Mouse (Mus musculus) forebrain, embryonic 13.5 days (tissue): ENCODE results near the gene 1700013G24Rik. TPM values are rescaled to one million over a fixed set of nuclear protein-coding genes. Genes with fewer than 3 reads are reported as not detected.

Source experiments
- ATAC-seq: fragments of 200-750 bp; cut with Nextera tagmentation; 2 replicates; pipeline ENCODE4 v1.8.0; 2017
- H3K27ac ChIP-seq: fragments of 300-500 bp; sonication (generic); 2 replicates; pipeline ENCODE4 v1.5.1; 2015; ENCODE audit warnings: inconsistent platforms, mild to moderate bottlenecking, moderate library complexity
- H3K27me3 ChIP-seq: fragments of 300-500 bp; sonication (generic); 2 replicates; pipeline ENCODE4 v1.6.1; 2015; ENCODE audit warnings: mild to moderate bottlenecking, inconsistent platforms
- H3K36me3 ChIP-seq: fragments of 300-500 bp; sonication (generic); 2 replicates; pipeline ENCODE4 v1.6.1; 2015; ENCODE audit warnings: mild to moderate bottlenecking, inconsistent platforms; ENCODE audit not compliant: poor library complexity, severe bottlenecking
- H3K4me1 ChIP-seq: fragments of 300-500 bp; sonication (generic); 2 replicates; pipeline ENCODE4 v1.6.1; 2015; ENCODE audit warnings: inconsistent platforms
- H3K4me2 ChIP-seq: fragments of 300-500 bp; sonication (generic); 2 replicates; pipeline ENCODE4 v1.6.1; 2015; ENCODE audit warnings: inconsistent platforms, mild to moderate bottlenecking, moderate library complexity
- H3K4me3 ChIP-seq: fragments of 300-500 bp; sonication (generic); 2 replicates; pipeline ENCODE4 v1.5.1; 2015; ENCODE audit warnings: mild to moderate bottlenecking, inconsistent platforms
- H3K9ac ChIP-seq: fragments of 300-500 bp; sonication (generic); 2 replicates; pipeline ENCODE4 v1.6.1; 2015; ENCODE audit warnings: mild to moderate bottlenecking, inconsistent platforms
- H3K9me3 ChIP-seq: fragments of 300-500 bp; sonication (generic); replicated peaks from 2 replicates; pipeline ENCODE4 v1.6.1; 2016; ENCODE audit warnings: inconsistent platforms
- WGBS: fragments of 180-500 bp; shearing (Covaris S2); methylation state at CpG from one replicate; pipeline ENCODE4 v1.1.7; 2015; 5-methylcytosine and 5-hydroxymethylcytosine counted together
- polyA plus RNA-seq: library from polyadenylated mRNA; unstranded; fragments of >200 nt; fragmentation: Nextera tagmentation; extraction: Ambion mirVana; gene quantifications from 2 replicates; pipeline ENCODE4 v1.2.1, GENCODE M21; 2015

The 1700013G24Rik gene
- polyA plus RNA-seq, 1 experiment from 2014 or later = not detected

DNA sequence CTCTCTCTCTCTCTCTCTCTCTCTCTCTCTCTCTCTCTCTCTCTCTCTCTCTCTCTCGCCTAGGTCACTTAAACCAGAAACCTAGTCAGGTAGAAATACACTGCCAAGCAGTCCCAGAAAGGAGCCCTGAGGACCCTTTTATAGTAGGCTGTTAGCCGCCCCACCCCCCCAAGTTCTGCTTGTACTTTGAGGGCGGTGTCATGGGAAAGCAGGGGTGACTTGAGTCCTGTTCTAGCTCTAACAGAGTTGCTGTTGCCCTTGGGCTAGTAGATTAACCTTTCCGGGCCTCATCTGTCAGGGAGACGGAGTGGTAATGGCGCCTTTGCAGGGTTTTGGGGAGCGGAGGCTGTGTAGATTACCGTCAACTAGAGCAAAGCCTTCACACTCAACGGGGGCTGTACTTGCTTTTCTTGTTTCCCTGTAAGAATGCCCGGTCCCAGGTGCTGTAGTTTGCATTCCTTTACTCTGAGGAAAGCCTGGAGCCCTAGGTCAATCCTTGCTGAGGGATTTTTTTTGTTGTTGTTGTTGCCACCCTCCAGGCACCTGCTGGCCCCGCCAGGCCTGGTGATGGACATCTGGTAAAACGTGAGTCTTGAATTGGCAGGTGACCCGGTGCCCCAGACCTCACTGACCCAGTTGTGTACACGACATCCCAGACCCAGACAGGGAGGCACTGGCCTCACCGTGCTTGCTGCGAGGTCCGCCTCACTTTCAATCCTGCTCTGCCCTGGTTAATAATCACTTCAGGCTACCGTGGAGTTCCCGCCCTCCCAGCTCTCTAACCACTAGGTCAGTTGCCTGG is 27.3 kb downstream of the 1700013G24Rik start:
- H3K9ac ChIP-seq = no peak overlapping the region
- H3K4me3 ChIP-seq = no peak overlapping the region
- H3K36me3 ChIP-seq = no peaks in the 10 kb centered on the region
- ATAC-seq = no peak
- H3K9me3 ChIP-seq = no peaks in the 10 kb centered on the region
- no peak overlapping the region for H3K27ac ChIP-seq
- WGBS = 19% methylated on average over 18 of the region's 19 CpGs
- H3K27me3 ChIP-seq = no peaks in the 10 kb centered on the region
- peaks cover 57% of the 10 kb centered on the region for H3K4me1 ChIP-seq
- H3K4me2 ChIP-seq = no peak overlapping the region

DNA sequence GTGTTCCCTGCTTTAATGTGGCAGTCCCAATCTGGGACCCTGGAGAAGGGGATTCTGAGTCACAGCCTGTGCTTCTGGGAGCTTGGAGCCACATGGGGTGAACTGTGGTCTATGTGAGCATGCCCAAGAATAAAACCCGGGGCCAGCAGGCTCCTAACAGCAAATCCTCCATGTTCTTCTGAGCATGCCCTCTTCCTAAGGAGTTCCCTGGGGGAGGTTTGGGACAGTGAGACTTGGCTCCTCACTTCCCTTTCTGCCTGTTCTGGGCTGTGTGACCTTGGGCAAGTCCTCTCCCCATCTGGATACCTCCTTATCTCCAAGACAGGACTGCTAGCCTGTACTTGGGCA is 27.9 kb downstream of the 1700013G24Rik start:
- WGBS = 29% methylated on average over 1 of the region's 1 CpGs
- no peak for ATAC-seq
- H3K36me3 ChIP-seq = no peaks in the 10 kb centered on the region
- H3K4me3 ChIP-seq = no peak overlapping the region
- no peak overlapping the region for H3K9ac ChIP-seq
- H3K4me1 ChIP-seq = peaks cover 63% of the 10 kb centered on the region
- H3K9me3 ChIP-seq = no peaks in the 10 kb centered on the region
- no peak overlapping the region for H3K4me2 ChIP-seq
- no peak overlapping the region for H3K27ac ChIP-seq
- H3K27me3 ChIP-seq = no peaks in the 10 kb centered on the region

DNA sequence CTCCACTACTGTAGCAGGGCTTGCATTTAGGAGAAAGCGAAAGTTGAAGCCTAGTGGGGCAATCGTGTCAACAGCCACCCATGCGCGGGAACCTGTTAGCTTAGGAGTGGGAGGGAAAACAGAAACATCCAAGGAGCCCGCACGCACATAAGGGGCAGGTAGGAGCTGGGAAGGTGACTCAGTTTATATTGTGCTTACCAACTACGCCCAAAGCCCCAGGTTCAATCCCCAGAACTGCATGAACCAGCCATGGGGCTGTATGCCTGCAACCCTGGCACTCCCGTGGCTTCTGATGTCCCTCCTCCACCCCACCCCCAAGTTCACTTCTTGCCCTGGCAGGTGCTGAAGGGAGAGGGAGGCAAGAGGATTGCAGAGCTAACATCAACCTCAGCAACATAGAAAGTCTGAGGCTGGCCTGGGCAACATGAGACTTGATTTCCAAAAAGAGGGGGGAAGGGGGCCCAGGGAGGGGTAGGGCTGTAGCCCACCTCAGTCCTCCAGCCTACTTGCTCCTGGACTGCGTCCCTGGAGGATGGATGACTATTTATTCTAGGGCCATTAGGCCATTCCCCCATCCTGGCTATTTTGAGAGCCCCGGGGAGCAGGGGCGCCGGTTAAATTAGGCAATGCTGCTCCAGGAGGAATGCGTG is 28.4 kb downstream of the 1700013G24Rik start:
- Histone ChIP-seq H3K27ac (no peak overlapping the region), H3K9me3 (no peaks in the 10 kb centered on the region)
- no peak for ATAC-seq

DNA sequence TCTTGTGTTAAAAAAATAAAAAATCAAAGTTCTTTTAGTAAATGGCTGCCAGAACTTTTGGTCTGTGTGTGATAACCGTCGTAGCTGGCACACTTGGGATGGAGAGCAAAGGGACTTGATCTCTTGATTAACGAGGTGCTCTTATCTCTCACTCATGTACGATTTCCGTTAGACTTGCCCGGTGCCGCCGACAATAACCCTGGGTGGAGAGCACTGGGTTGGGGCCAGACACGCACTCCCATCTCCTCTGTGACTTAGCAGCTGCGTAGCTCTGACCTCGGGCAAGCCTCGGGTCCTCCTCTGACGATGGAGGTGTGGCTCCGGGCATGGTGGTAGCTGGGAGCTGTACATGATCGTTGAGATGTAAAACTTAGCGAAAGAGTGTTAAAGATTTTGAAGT is 30.8 kb downstream of the 1700013G24Rik start:
- no peaks in the 10 kb centered on the region for H3K36me3 ChIP-seq
- no peaks in the 10 kb centered on the region for H3K27me3 ChIP-seq
- no peak overlapping the region for H3K9ac ChIP-seq
- H3K4me2 ChIP-seq = no peak overlapping the region
- H3K4me3 ChIP-seq = no peak overlapping the region
- peaks cover 66% of the 10 kb centered on the region for H3K4me1 ChIP-seq
- no peak overlapping the region for H3K27ac ChIP-seq
- WGBS = 73% methylated on average over 16 of the region's 16 CpGs
- ATAC-seq = no peak
- no peaks in the 10 kb centered on the region for H3K9me3 ChIP-seq

More for the DNA sequence above, 28.4 kb downstream of the 1700013G24Rik start:
- H3K27me3 ChIP-seq = no peaks in the 10 kb centered on the region
- no peak overlapping the region for H3K4me2 ChIP-seq
- no peak overlapping the region for H3K9ac ChIP-seq
- no peaks in the 10 kb centered on the region for H3K36me3 ChIP-seq
- no peak overlapping the region for H3K4me3 ChIP-seq
- 67% methylated on average over 13 of the region's 13 CpGs for WGBS
- H3K4me1 ChIP-seq = peaks cover 65% of the 10 kb centered on the region

DNA sequence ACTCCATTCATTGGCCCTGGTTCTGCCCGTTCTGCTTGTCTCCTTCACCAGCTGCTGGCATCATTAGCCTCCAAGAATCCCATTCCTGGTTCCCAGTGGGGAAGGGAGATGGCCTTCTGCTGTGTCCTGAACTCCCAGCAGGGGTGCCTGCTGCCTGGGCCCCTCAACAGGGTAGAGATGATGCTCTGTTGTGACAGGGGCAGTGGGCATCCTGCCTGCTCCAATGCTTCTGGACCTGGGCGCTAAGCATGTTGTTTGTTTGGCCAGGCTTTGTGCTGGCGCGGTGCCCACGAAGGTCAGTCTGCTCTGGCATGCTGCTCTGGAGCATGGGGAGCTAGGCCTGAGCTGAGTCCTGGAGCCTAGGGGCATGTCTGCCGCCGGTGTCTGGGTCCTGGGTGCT is 31.5 kb downstream of the 1700013G24Rik start:
- H3K36me3 ChIP-seq = no peaks in the 10 kb centered on the region
- H3K9ac ChIP-seq = no peak overlapping the region
- 73% methylated on average over 7 of the region's 7 CpGs for WGBS
- no peak overlapping the region for H3K27ac ChIP-seq
- no peak overlapping the region for H3K4me3 ChIP-seq
- peaks cover 71% of the 10 kb centered on the region for H3K4me1 ChIP-seq
- no peaks in the 10 kb centered on the region for H3K27me3 ChIP-seq
- no peaks in the 10 kb centered on the region for H3K9me3 ChIP-seq
- no peak overlapping the region for H3K4me2 ChIP-seq
- no peak for ATAC-seq

DNA sequence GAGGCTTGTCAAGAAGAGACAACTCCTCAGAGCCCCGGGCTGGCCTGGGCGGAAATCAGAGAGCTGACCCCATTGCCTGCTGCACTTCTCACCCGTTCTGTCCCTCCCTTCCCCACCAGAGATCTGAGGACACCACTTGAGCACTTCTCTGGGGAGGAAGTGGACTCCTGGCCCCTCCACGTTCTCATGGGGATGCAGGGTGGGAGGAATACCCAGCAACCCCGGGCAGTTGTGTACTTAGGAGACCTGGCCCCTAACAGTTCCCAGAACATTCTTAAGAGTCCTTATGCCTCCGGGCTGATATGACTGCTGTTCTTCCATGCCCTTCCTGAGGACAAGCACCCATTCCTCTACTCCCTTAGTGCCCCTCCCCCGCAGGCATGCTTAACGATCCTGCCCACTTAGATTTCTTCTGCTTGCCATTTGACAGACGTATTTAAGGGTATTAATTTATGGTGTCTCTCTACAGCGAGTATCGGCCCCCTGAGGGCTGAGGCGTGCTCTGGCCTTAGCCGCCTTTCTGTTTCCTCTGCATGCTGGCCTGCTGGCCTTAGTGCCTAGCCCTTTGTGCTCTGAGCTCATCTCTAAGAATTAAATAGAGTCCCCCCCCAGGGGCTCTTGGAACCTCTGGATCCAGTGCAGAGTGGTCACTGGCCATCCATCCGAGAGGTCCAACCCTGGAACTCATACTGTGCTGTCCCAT is 32.3 kb downstream of the 1700013G24Rik start:
- Histone ChIP-seq H3K4me1 (peaks cover 65% of the 10 kb centered on the region), H3K9me3 (no peaks in the 10 kb centered on the region), H3K36me3 (no peaks in the 10 kb centered on the region), H3K4me3 (no peak overlapping the region), H3K27ac (no peak overlapping the region), H3K4me2 (no peak overlapping the region), H3K27me3 (no peaks in the 10 kb centered on the region), H3K9ac (no peak overlapping the region)
- 48% methylated on average over 14 of the region's 14 CpGs for WGBS
- ATAC-seq = no peak

DNA sequence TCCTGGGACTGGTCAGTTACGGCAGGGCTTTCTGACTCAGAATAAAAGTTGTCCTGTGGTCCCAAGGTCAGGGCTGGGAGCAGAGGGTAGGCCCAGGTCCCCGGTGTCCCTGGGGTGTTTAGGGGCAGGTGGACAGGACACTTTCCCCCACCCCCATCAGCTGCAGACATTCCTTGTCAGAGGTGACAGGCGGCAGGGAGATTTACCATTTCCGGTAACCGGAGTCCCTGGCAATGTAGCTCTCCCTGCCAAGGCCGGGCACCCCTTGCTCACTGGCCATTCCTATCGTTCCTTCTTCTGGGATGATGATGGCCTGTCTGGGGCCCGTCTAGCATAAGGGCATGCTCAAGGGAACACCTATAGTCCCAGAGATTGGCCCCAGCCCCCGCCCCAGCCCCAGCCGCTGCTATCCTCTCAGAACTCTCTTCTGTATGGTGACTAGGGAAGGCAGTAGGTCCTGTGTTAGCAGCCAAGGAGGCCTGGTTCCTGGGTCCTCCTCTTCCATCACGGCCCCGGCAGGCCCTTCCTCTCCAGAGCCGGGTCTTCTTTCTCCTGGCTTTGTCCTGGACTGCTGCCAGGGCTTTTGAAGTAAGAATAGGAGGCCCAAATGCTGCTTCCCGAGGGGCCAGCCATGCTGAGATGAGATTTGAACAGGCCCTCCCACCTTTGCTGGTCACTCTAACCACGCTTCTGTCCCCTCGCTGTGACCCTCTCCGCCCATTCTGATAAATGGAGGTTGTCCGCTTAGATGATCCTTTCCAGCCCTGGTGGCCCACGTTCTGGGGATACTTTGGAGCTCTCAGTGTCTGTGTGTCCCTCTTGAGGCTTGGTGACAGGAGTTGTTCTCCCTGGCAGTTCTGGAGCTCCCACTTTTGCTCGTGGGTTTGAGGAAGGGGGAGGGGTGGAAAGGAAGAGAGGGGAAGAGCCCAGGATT is 33.3 kb downstream of the 1700013G24Rik start:
- H3K36me3 ChIP-seq = no peaks in the 10 kb centered on the region
- H3K9me3 ChIP-seq = no peaks in the 10 kb centered on the region
- no peak overlapping the region for H3K27ac ChIP-seq
- peak overlapping the region; percentile 40 for H3K9ac ChIP-seq
- no peak overlapping the region for H3K4me2 ChIP-seq
- H3K27me3 ChIP-seq = no peaks in the 10 kb centered on the region
- ATAC-seq = no peak
- H3K4me1 ChIP-seq = peaks cover 57% of the 10 kb centered on the region
- WGBS = 39% methylated on average over 20 of the region's 20 CpGs
- H3K4me3 ChIP-seq = no peak overlapping the region

DNA sequence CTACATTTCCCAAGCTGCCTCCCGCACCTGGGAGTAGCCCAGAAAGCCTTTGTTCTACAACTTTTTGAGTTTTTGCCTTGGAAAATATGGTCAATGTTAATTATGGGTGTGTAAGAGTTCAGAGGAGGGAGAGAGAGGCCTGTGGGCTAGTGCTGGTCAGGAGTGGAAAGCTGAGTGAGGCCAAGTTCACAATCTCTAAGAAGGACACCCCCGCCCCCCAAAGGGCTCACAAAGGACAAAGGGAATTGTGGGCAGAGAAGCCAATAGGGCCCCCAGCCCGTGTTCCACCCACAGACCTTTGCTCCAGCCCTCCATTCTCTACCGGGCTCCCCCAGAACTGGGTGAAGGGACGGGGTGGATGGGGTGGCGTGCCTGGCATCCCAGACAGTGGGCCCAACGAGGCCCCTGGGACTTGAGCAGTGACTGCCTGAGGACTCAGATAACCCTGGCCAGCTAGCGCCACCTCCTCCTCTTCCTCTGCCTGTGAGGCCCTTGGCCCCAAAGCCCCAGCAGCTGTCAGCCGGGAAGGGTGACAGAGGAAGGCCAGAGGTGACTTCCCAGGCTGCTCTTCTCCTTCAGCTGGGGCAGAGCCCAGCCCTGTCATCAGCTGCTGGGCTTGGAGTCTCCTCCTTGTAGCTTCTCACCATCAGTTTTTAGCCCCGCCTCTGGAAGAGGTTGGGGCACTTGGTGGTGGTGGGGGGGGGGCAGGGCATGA is 34.4 kb downstream of the 1700013G24Rik start:
- no peaks in the 10 kb centered on the region for H3K36me3 ChIP-seq
- no peak overlapping the region for H3K4me3 ChIP-seq
- H3K9ac ChIP-seq = no peak overlapping the region
- H3K27ac ChIP-seq = no peak overlapping the region
- no peak overlapping the region for H3K4me2 ChIP-seq
- no peak for ATAC-seq
- no peaks in the 10 kb centered on the region for H3K9me3 ChIP-seq
- 49% methylated on average over 10 of the region's 10 CpGs for WGBS
- H3K4me1 ChIP-seq = peaks cover 57% of the 10 kb centered on the region
- no peaks in the 10 kb centered on the region for H3K27me3 ChIP-seq

DNA sequence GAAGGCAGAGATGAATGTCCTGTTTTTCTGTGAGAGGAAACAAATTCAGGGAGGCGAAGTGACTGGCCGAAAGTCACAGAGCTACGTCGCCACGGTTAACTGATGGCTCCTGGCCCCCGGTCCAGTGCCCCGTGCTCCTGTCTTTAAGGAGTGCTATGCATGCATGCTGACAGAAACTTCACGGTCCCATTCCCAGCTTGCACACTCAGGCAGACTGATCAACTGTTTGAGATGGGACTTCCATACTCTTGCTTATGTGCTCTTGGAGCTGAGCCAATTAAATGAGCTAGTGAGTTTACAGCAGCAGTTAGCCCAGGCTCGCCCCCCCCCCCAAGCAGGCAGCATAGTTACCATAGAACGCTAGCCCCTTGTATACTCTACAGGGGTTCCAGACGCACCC is 35.0 kb downstream of the 1700013G24Rik start:
- Histone ChIP-seq H3K36me3 (no peaks in the 10 kb centered on the region), H3K27me3 (no peaks in the 10 kb centered on the region), H3K4me1 (peaks cover 57% of the 10 kb centered on the region), H3K9me3 (no peaks in the 10 kb centered on the region), H3K9ac (no peak overlapping the region), H3K4me3 (no peak overlapping the region), H3K4me2 (no peak overlapping the region), H3K27ac (no peak overlapping the region)
- ATAC-seq = no peak
- WGBS = 44% methylated on average over 11 of the region's 11 CpGs

DNA sequence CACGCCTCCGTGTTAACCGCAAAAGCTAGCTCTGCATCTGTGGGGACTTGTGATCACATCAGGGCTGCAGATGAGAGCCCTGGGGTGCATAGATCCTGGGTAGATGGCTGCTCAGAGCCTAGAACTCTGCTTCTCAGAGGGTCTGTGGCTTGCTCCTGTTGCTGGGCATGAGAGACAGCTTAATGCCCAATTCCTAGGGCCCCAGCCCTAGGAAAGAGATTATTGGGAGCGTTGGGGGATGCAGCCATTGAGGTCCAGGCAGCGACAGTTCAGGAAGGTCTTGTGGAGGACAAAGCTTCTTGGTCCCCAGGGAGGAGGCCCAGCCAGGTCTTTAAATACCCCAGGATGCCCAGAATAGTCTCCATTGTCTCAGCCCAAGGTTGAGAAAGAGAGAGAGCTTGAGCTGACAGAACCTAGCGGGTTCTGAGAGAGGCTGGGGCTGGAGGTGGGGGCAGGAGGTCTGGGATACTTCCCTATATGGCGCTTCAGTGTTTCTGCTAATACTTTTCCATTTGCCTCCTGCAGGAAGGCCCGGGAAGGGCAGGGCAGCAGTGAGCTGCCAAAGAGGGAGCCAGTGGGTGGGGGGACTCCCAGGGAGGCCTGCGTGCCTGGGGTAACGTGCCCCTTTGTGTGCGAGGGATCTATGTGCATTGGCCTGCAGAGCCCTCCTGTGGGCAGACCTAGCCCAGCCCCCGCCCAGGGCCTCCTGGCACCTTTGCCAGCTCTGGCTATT is 35.7 kb downstream of the 1700013G24Rik start:
- Histone ChIP-seq H3K9ac (peak overlapping the region; percentile 21), H3K36me3 (no peaks in the 10 kb centered on the region), H3K27ac (peak overlapping the region; percentile 54), H3K9me3 (no peaks in the 10 kb centered on the region), H3K4me2 (no peak overlapping the region), H3K27me3 (no peaks in the 10 kb centered on the region), H3K4me3 (no peak overlapping the region), H3K4me1 (peaks cover 57% of the 10 kb centered on the region)
- peak; percentile 50; the same call in 1 of the 2 replicates for ATAC-seq
- 10% methylated on average over 12 of the region's 12 CpGs for WGBS

DNA sequence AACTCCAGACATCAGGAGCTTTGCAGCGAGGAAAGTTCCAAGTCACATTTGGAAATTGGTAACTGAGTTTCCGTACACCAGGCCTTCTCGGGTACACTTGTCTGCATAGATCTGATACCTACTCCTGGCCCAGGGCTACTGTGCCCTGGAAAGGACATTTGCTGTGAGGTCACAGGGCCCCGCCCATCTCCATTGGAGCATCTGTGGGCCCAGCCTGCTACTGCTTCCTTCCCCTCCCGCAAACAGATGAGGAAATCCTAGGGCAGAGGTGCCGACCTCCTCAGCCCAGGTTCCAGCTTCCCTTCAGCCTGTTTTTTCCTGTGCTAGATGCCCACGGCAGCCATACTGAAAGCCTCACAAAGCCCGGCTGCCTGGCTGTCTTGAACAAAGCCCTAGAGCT is 36.9 kb downstream of the 1700013G24Rik start:
- Histone ChIP-seq H3K36me3 (no peaks in the 10 kb centered on the region), H3K27ac (0 out of 2 replicates have a peak overlapping the region, but pooled peaks have one; percentile 15), H3K9ac (no peak overlapping the region), H3K9me3 (no peaks in the 10 kb centered on the region), H3K4me1 (peaks cover 56% of the 10 kb centered on the region), H3K4me2 (no peak overlapping the region), H3K4me3 (no peak overlapping the region), H3K27me3 (no peaks in the 10 kb centered on the region)
- ATAC-seq = no peak
- 67% methylated on average over 8 of the region's 8 CpGs for WGBS
